Mouse (Mus musculus) small intestine, adult 2 months (tissue): ENCODE data around the gene Esyt2. TPM values are rescaled to one million over a fixed set of nuclear protein-coding genes. Genes with fewer than 3 reads are reported as not detected.

Experiments used
- H3K27ac ChIP-seq: fragments of 200-500 bp; 2 replicates; pipeline ENCODE4 v1.5.1; 2012; ENCODE audit warnings: low read depth, low read length, control low read depth, inconsistent platforms; ENCODE audit not compliant: insufficient read depth
- H3K27me3 ChIP-seq: fragments of 200-500 bp; 2 replicates; pipeline ENCODE4 v1.6.1; 2012; ENCODE audit warnings: mild to moderate bottlenecking, moderate library complexity, low read length, inconsistent platforms; ENCODE audit not compliant: control insufficient read depth, insufficient read depth
- H3K36me3 ChIP-seq: fragments of 200-500 bp; 2 replicates; pipeline ENCODE4 v1.6.1; 2012; ENCODE audit warnings: mild to moderate bottlenecking, low read length, control low read depth, inconsistent platforms; ENCODE audit not compliant: control insufficient read depth, insufficient read depth
- H3K4me1 ChIP-seq: fragments of 200-500 bp; 2 replicates; pipeline ENCODE4 v1.6.1; 2012; ENCODE audit warnings: low read length, inconsistent platforms, mixed read lengths; ENCODE audit not compliant: control insufficient read depth, insufficient read depth, insufficient read length
- H3K4me3 ChIP-seq: fragments of 200-500 bp; 2 replicates; pipeline ENCODE4 v1.5.1; 2012; ENCODE audit warnings: low read depth, mild to moderate bottlenecking, control low read depth, inconsistent platforms, low read length, moderate library complexity
- CTCF ChIP-seq: fragments of 200-500 bp; IDR thresholded peaks from 2 replicates; pipeline ENCODE4 v1.5.1; 2012; ENCODE audit warnings: low read depth, mild to moderate bottlenecking, control low read depth, inconsistent platforms, low read length, moderate library complexity, mixed read lengths; ENCODE audit not compliant: insufficient replicate concordance, insufficient read length; ENCODE audit errors: extremely low read depth
- POLR2A ChIP-seq: fragments of 200-500 bp; IDR thresholded peaks from 2 replicates; pipeline ENCODE4 v1.6.1; 2012; ENCODE audit warnings: low read depth, mild to moderate bottlenecking, control low read depth, inconsistent platforms, low read length, moderate library complexity
- WGBS: fragments of 180-500 bp; shearing (Covaris S2); methylation state at CpG from one replicate; pipeline ENCODE4 v1.1.7; 2018; 5-methylcytosine and 5-hydroxymethylcytosine counted together
- polyA plus RNA-seq: library from polyadenylated mRNA; depleted of rRNA; stranded (reverse); fragments of >200 nt; gene quantifications from 2 replicates; pipeline ENCODE4 v1.2.3, GENCODE M21; 2012

The Esyt2 gene
- polyA plus RNA-seq, 1 experiment: 14.3 TPM

DNA sequence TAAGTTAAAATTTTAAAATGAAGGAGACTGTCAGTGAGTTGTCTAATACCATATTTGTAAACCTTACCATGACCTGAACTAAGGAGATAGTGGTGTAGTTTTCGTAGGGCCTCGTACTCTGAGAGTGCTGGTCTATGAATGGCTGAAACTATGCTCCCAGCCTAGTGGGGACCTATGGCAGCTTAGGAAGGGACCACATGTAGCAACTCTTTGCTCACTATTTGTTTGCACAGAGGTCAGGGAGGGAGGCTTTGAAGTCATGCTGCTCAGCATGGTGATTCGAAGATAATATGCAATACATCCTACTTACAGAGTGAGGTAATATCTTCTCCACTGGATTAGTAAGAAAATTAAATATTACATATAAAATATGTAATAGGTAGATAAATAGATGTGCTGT, 73.7 kb downstream of the Esyt2 start:
- 87% methylated on average over 3 of the region's 3 CpGs for WGBS
- no peak overlapping the region for H3K4me3 ChIP-seq

DNA sequence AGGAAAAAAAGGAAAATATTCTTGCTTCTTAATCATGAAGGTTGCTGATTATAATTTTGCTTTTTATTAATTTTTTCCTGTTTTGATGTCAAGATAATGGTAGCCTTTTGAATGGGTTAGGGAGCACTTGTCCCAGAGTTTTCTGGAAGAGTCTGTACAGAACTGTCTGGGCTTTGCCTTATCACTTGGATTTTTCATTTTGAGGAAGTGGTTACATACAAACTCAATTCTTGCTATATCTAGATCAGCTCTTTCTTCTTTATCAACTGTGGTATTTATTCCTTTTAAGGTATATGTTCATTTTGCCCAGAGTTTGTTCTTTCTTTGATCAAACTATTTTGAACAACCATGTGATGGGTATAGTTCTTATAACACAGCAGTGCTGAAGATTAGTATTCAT, 81.1 kb downstream of the Esyt2 start:
- TF ChIP-seq POLR2A: no peak
- TF ChIP-seq CTCF: no peak
- H3K36me3 ChIP-seq: peaks cover 37% of the 10 kb centered on the region
- H3K4me3 ChIP-seq: no peak overlapping the region
- H3K4me1 ChIP-seq: no peaks in the 10 kb centered on the region
- H3K27ac ChIP-seq: no peak overlapping the region
- no peaks in the 10 kb centered on the region for H3K27me3 ChIP-seq

More for the DNA sequence above, 73.7 kb downstream of the Esyt2 start:
- Histone ChIP-seq H3K27ac (no peak overlapping the region), H3K27me3 (no peaks in the 10 kb centered on the region), H3K36me3 (peaks cover 33% of the 10 kb centered on the region), H3K4me1 (no peaks in the 10 kb centered on the region)
- TF ChIP-seq CTCF (no peak), POLR2A (no peak)

DNA sequence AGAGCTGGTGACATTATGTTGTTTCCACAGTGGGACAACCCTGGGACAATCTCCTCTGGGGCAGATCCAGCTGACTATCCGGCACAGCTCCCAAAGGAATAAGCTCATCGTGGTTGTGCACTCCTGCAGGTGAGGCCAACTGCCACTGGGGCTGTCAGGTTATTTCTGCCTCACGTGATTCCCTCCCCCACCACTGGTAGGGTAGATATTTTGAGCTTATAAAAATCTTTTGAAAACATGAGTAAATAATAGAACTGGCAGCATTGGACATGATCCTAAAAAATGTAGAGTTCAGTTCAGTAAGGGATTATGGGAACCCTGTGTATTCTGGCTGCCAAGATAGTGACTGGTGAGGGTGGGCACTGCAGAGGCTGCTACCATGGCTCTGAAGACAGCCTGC, 85.9 kb downstream of the Esyt2 start:
- Histone ChIP-seq H3K27me3 (no peaks in the 10 kb centered on the region), H3K36me3 (peaks cover 53% of the 10 kb centered on the region), H3K27ac (no peak overlapping the region), H3K4me3 (no peak overlapping the region), H3K4me1 (no peaks in the 10 kb centered on the region)
- TF ChIP-seq POLR2A (no peak), CTCF (no peak)
- WGBS: 88% methylated on average over 3 of the region's 3 CpGs

DNA sequence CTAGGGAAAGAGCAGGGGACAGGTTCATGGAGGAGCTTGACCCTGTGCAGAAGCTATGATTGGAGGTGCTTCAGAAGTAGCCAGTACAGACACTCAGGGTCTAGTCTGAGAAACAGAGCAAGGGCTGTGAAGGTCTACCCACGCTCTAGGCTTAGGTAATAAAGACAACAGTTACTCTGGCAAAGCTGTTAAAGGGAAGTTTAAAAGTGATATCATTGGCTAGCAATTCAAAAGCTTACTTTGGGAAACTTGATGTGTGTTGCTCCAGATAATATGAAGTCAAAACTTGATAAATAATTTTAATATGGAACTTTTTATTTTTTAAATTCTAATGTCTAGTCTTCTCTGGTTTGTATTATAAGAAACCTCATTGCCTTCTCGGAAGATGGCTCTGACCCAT, 86.3 kb downstream of the Esyt2 start:
- no peak overlapping the region for H3K27ac ChIP-seq
- H3K36me3 ChIP-seq: peaks cover 54% of the 10 kb centered on the region
- TF ChIP-seq CTCF: no peak
- no peak for TF ChIP-seq POLR2A
- H3K27me3 ChIP-seq: no peaks in the 10 kb centered on the region
- H3K4me3 ChIP-seq: no peak overlapping the region
- H3K4me1 ChIP-seq: no peaks in the 10 kb centered on the region
- 95% methylated on average over 2 of the region's 2 CpGs for WGBS

DNA sequence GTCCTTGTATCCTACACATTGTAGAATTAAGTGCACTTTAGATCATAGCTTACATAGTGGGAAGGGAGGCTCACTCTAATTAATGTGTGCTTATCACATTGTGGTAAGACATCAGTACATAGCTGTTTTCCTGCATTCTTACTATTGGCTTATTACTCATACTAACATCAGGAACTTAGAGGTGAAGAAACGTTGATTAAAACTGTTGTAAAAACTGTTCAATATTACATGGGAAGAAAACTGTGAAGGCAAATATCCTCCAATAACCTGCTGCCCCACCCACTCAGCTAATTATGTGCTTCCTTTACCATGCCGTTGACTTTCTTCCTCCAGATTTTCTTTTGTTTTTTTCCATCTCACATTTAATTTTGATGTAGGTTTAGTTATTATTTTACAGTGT, 87.9 kb downstream of the Esyt2 start:
- Histone ChIP-seq H3K4me1 (no peaks in the 10 kb centered on the region), H3K36me3 (peaks cover 48% of the 10 kb centered on the region), H3K27me3 (no peaks in the 10 kb centered on the region), H3K27ac (no peak overlapping the region), H3K4me3 (no peak overlapping the region)
- 43% methylated on average over 2 of the region's 2 CpGs for WGBS
- TF ChIP-seq POLR2A (no peak), CTCF (no peak)

DNA sequence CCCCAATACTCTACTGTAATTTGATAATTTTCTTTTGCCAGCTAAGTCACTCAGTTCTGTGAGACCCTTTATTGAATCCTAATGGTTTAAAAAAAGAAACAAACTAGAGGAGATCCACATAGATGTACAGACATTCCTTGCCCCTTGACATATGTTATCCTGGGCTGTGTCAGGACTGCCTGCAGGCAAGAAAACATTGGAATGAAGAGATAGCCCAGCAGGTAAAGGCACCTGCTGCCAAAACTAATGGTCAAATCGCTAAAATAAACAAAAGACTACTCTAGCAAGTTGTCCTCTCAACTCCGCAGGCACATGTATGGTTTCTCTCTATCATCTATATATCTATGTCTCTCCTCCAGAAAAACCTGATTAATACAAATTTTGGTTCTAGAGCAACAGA, 102.1 kb downstream of the Esyt2 start:
- TF ChIP-seq POLR2A (no peak), CTCF (no peak)
- peaks cover 6% of the 10 kb centered on the region for H3K36me3 ChIP-seq
- no peaks in the 10 kb centered on the region for H3K27me3 ChIP-seq
- 78% methylated on average over 2 of the region's 2 CpGs for WGBS
- H3K27ac ChIP-seq: no peak overlapping the region
- no peak overlapping the region for H3K4me3 ChIP-seq
- no peaks in the 10 kb centered on the region for H3K4me1 ChIP-seq

DNA sequence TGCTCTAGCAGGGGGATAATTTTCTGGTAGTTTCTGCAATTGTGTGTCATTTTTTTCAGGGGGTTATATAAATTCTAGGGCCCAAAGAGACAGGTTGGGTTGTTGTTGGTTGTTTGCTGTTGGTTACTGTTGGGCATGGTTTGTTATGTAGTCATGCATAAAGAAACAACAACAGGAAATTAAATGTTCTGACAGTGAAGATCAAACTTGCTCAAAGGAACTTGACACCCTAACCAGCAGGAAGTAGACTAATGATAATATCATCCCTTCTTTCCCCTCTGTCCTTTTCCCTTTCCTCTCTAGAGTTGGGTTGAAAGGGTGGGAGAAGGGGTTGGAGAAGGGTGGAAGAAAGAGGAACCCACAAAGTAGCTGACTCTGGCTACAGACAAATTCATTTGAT, 103.0 kb downstream of the Esyt2 start:
- Histone ChIP-seq H3K27ac (no peak overlapping the region), H3K27me3 (no peaks in the 10 kb centered on the region), H3K4me3 (no peak overlapping the region), H3K4me1 (no peaks in the 10 kb centered on the region), H3K36me3 (peaks cover 5% of the 10 kb centered on the region)
- no peak for TF ChIP-seq CTCF
- no peak for TF ChIP-seq POLR2A

DNA sequence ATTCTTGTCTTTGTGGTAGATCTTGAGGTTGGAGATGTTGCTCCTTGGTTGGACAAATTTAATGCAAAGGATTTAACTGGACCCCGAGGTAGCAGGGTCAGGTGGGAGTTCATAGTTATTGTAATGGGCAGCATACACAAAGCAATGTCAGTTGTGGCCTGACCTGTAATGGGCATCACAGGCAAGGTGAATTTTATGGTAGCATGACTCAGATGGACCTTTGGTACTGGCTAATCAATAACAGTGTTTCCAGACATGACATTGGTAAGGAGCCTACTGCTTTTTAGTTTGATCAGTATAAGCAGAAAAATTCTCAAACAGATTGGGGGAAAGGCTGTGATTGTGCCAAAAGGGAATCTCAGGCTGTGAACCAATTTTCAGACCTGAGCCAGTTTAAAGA, 105.8 kb downstream of the Esyt2 start:
- no peak for TF ChIP-seq CTCF
- TF ChIP-seq POLR2A: no peak
- Histone ChIP-seq H3K36me3 (no peaks in the 10 kb centered on the region), H3K4me1 (no peaks in the 10 kb centered on the region), H3K4me3 (no peak overlapping the region), H3K27me3 (no peaks in the 10 kb centered on the region), H3K27ac (no peak overlapping the region)
- 66% methylated on average over 1 of the region's 1 CpGs for WGBS
